ENCODE assay signal across 29 mouse cellular contexts in genomic region chr10:119013758-119014157, GRCm38 (mm10).
DNase-seq lines count a peak whose midpoint lies in the region; ATAC-seq and TF ChIP-seq lines count a peak whose summit lies in the region.
"Had no signal": no experiment of that assay in that cellular context is flagged by ENCODE, and none has a peak within 500 bp of the region (broad histone marks: within the 10 kb centered on the region; RNA-seq: fewer than 3 reads in every experiment).

No protein-coding gene starts in this region.

- no peaks in the 10 kb centered on the region for H3K27me3 ChIP-seq in heart, embryonic 10.5 days (ENCODE audit: insufficient read depth, poor library complexity, severe bottlenecking)
- H3K27me3 ChIP-seq in midbrain, embryonic 13.5 days: no peaks in the 10 kb centered on the region
- no peaks in the 10 kb centered on the region for H3K27me3 ChIP-seq in midbrain, embryonic 14.5 days (ENCODE audit: control insufficient read depth, insufficient read depth, low read length)
- no peaks in the 10 kb centered on the region for H3K27me3 ChIP-seq in kidney, embryonic 15.5 days
- H3K27me3 ChIP-seq: forebrain, embryonic 15.5 days; limb, embryonic 15.5 days; liver, embryonic 13.5 days had no signal

- peaks cover 19% of the 10 kb centered on the region; the same call in 1 of the 2 replicates for H3K4me1 ChIP-seq in heart, embryonic 10.5 days
- 0 out of 2 replicates have a peak, but pooled peaks cover 3% of the 10 kb centered on the region for H3K4me1 ChIP-seq in midbrain, embryonic 13.5 days (replicated peaks)
- no peaks in the 10 kb centered on the region for H3K4me1 ChIP-seq in midbrain, embryonic 14.5 days (ENCODE audit: control insufficient read depth, insufficient read depth, low read length)
- peaks cover 10% of the 10 kb centered on the region for H3K4me1 ChIP-seq in cortical plate, adult 2 months (ENCODE audit: control insufficient read depth, insufficient read depth, low read length)
- H3K4me1 ChIP-seq in kidney, embryonic 15.5 days: peaks cover 16% of the 10 kb centered on the region
- H3K4me1 ChIP-seq: megakaryocyte, embryonic 14.5 days had no signal

- no peaks in the 10 kb centered on the region for H3K36me3 ChIP-seq in heart, embryonic 10.5 days
- no peaks in the 10 kb centered on the region for H3K36me3 ChIP-seq in midbrain, embryonic 13.5 days
- H3K36me3 ChIP-seq in midbrain, embryonic 14.5 days (ENCODE audit: control insufficient read depth, insufficient read depth, low read length): no peaks in the 10 kb centered on the region
- no peaks in the 10 kb centered on the region for H3K36me3 ChIP-seq in kidney, embryonic 15.5 days
- H3K36me3 ChIP-seq: forebrain, embryonic 15.5 days; limb, embryonic 10.5 days; limb, embryonic 15.5 days; liver, embryonic 13.5 days had no signal

- H3K27ac ChIP-seq in heart, embryonic 10.5 days: 0 out of 2 replicates have a peak overlapping the region, but pooled peaks have one; percentile 10
- H3K27ac ChIP-seq in midbrain, embryonic 13.5 days: 0 out of 2 replicates have a peak overlapping the region, but pooled peaks have one; percentile 3
- no peak overlapping the region for H3K27ac ChIP-seq in midbrain, embryonic 14.5 days (replicated peaks; ENCODE audit: low read depth, low read length)
- H3K27ac ChIP-seq in cortical plate, adult 2 months (ENCODE audit: insufficient read depth, low read length): 0 out of 2 replicates have a peak overlapping the region, but pooled peaks have one; percentile 39
- no peak overlapping the region for H3K27ac ChIP-seq in kidney, embryonic 15.5 days
- H3K27ac ChIP-seq: forebrain, embryonic 15.5 days; layer of hippocampus, adult 2 months; limb, embryonic 10.5 days; limb, embryonic 15.5 days; liver, embryonic 13.5 days had no signal

- no peak for TF ChIP-seq CTCF in cortical plate, adult 2 months (IDR thresholded peaks at IDR 0.05; ENCODE audit: extremely low read depth, insufficient read depth, low read length)

- no peak overlapping the region for H3K4me2 ChIP-seq in midbrain, embryonic 13.5 days (replicated peaks)
- H3K4me2 ChIP-seq in midbrain, embryonic 14.5 days (ENCODE audit: low read length): no peak overlapping the region
- no peak overlapping the region for H3K4me2 ChIP-seq in kidney, embryonic 15.5 days
- H3K4me2 ChIP-seq: forebrain, embryonic 15.5 days; heart, embryonic 11.5 days; limb, embryonic 15.5 days; liver, embryonic 13.5 days had no signal

- peak; percentile 40; the same call in 1 of the 2 replicates for ATAC-seq in midbrain, embryonic 13.5 days
- no peak for ATAC-seq in midbrain, embryonic 14.5 days (ENCODE audit: low FRiP score, low TSS enrichment)
- no peak for ATAC-seq in activated CD4-positive, CD25-positive, alpha-beta regulatory T cell, adult 4 months
- ATAC-seq in kidney, embryonic 15.5 days (replicated peaks; ENCODE audit: low FRiP score): no peak
- ATAC-seq: CD4-positive, CD25-positive, alpha-beta regulatory T cell, adult 4 months; forebrain, embryonic 15.5 days; hindbrain, embryonic 16.5 days; lung, postnatal 0 days; midbrain, embryonic 16.5 days had no signal

- no peak overlapping the region for H3K4me3 ChIP-seq in heart, embryonic 10.5 days
- no peak overlapping the region for H3K4me3 ChIP-seq in midbrain, embryonic 13.5 days (replicated peaks)
- H3K4me3 ChIP-seq in midbrain, embryonic 14.5 days (replicated peaks; ENCODE audit: low read depth, low read length): no peak overlapping the region
- H3K4me3 ChIP-seq in cortical plate, adult 2 months (ENCODE audit: insufficient read depth, low read length): no peak overlapping the region
- no peak overlapping the region for H3K4me3 ChIP-seq in kidney, embryonic 15.5 days (replicated peaks)
- H3K4me3 ChIP-seq: forebrain, embryonic 15.5 days; layer of hippocampus, adult 2 months; limb, embryonic 10.5 days; limb, embryonic 15.5 days; liver, embryonic 13.5 days; megakaryocyte, embryonic 14.5 days had no signal

- no peak for TF ChIP-seq POLR2A in cortical plate, adult 2 months (IDR thresholded peaks at IDR 0.05; ENCODE audit: extremely low read depth, insufficient read depth, low read length)

- no peaks in the 10 kb centered on the region for H3K9me3 ChIP-seq in heart, embryonic 10.5 days
- H3K9me3 ChIP-seq in midbrain, embryonic 13.5 days: no peaks in the 10 kb centered on the region
- no peaks in the 10 kb centered on the region for H3K9me3 ChIP-seq in midbrain, embryonic 14.5 days (ENCODE audit: control insufficient read depth, low read length)
- H3K9me3 ChIP-seq in kidney, embryonic 15.5 days (replicated peaks): no peaks in the 10 kb centered on the region
- H3K9me3 ChIP-seq: forebrain, embryonic 15.5 days; limb, embryonic 10.5 days; limb, embryonic 15.5 days; liver, embryonic 13.5 days; megakaryocyte, embryonic 14.5 days had no signal

- intact Hi-C loops in heart, postnatal 36 days (cut with DNase I): no loop called here

- DNase-seq in heart, embryonic 10.5 days (ENCODE audit: low spot score): no peak
- DNase-seq in heart, postnatal 36 days: no peak
- no peak for DNase-seq in midbrain, embryonic 14.5 days
- peak; percentile 8 to 47 for DNase-seq in left cerebral cortex, adult 9 months (ENCODE audit: low spot score in 2 of 2)
- DNase-seq: adrenal gland, postnatal 25 days; cerebellum, adult 2 months; cerebellum, postnatal 14 days; gastrocnemius, postnatal 25 days; heart, adult 11 months; kidney, adult 18-20 months; kidney, postnatal 36 days; layer of hippocampus, postnatal 36 days; liver, embryonic 13.5 days; lung, adult 18-20 months; lung, postnatal 4 days had no signal

- WGBS in heart, embryonic 10.5 days: 60% methylated on average over 4 of the region's 4 CpGs
- WGBS in midbrain, embryonic 13.5 days: 87% methylated on average over 4 of the region's 4 CpGs
- WGBS in midbrain, embryonic 14.5 days: 79% methylated on average over 4 of the region's 4 CpGs
- 80% methylated on average over 4 of the region's 4 CpGs for WGBS in kidney, embryonic 15.5 days

- no peak overlapping the region for H3K9ac ChIP-seq in midbrain, embryonic 13.5 days (replicated peaks)
- no peak overlapping the region for H3K9ac ChIP-seq in midbrain, embryonic 14.5 days (replicated peaks; ENCODE audit: low read length)
- no peak overlapping the region for H3K9ac ChIP-seq in kidney, embryonic 15.5 days
- H3K9ac ChIP-seq: forebrain, embryonic 15.5 days; limb, embryonic 15.5 days; liver, embryonic 13.5 days had no signal

Comparison
In these comparisons a context has a peak if more than half of its experiments do, and no peak if none do; other contexts are left out.
1. H3K27ac ChIP-seq: peak in heart, embryonic 10.5 days (single experiment), midbrain, embryonic 13.5 days (single experiment) and cortical plate, adult 2 months (single experiment); none in midbrain, embryonic 14.5 days (single experiment) and kidney, embryonic 15.5 days (single experiment).
2. DNase-seq: peak in left cerebral cortex, adult 9 months (2 of 2); none in heart, embryonic 10.5 days (single experiment), heart, postnatal 36 days (0 of 2) and midbrain, embryonic 14.5 days (single experiment).